Mouse (Mus musculus): ENCODE results near the gene Mrpl40.

DNA sequence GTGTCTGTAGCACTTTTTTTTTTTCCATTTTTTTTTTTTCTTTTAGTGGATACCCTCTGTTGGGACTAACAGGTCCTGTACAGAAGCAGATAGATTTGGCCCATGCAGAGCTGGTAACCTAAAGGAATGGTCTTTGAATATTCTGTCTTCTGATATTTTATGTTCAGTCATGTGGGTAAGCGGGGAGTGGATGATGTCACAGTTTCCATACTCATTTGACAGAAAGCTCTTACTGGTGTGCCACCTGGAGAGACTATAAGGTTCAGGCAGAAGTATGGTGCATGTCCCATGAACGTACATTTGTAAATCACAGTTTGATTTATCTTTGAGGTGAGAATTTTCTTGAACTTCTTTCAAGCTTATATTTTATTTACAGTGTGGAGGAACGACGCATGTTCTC lies 39.4 kb upstream of the Mrpl40 start:
- TF ChIP-seq CHD2 (IDR thresholded peaks at IDR 0.05; ENCODE audit: low read depth, low read length) (no peak), MAFK (IDR thresholded peaks at IDR 0.05; ENCODE audit: insufficient read depth, low read depth, low read length) (no peak), HCFC1 (IDR thresholded peaks at IDR 0.05; ENCODE audit: borderline replicate concordance, insufficient read depth, low read length) (no peak)
